Mouse (Mus musculus): ENCODE results near the gene Cntn5. TPM values are rescaled to one million over a fixed set of nuclear protein-coding genes. Genes with fewer than 3 reads are reported as not detected.

The Cntn5 gene
- polyA plus RNA-seq, 1 experiment from 2014 or later = 30.9 TPM

DNA sequence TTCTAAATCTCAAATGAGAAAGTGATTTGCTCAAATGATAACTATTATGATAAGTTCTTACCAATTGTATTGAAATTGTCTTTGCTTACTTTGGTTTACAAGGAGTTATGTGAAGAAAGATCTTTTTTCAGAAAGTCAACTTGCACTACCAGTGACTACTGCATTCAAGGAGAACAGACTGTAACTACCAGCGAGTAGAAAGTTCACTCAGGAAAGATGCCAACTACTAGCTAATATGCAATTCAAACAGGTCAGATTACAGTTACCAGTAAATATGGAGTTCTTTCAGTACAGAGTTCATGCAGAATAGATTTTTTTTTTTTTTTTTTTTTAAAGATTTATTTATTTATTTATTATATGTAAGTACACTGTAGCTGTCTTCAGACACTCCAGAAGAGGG is 795.4 kb downstream of the Cntn5 start:
- no peaks in the 10 kb centered on the region for H3K4me1 ChIP-seq (ENCODE audit: control insufficient read depth, insufficient read depth, low read length)
- no peaks in the 10 kb centered on the region for H3K27me3 ChIP-seq (ENCODE audit: control insufficient read depth, insufficient read depth, low read length)
- H3K9me3 ChIP-seq (ENCODE audit: control insufficient read depth, low read length) = no peaks in the 10 kb centered on the region
- no peak overlapping the region for H3K27ac ChIP-seq (ENCODE audit: low read depth, low read length)
- no peak overlapping the region for H3K4me3 ChIP-seq (ENCODE audit: low read depth, low read length)
- H3K36me3 ChIP-seq (ENCODE audit: control insufficient read depth, insufficient read depth, low read length) = no peaks in the 10 kb centered on the region
- H3K4me2 ChIP-seq (ENCODE audit: low read depth, low read length) = no peak overlapping the region
- ATAC-seq (ENCODE audit: low read depth) = no peak
- 95% methylated on average over 1 of the region's 1 CpGs for WGBS
- H3K9ac ChIP-seq (replicated peaks; ENCODE audit: low read depth, low read length) = no peak overlapping the region

DNA sequence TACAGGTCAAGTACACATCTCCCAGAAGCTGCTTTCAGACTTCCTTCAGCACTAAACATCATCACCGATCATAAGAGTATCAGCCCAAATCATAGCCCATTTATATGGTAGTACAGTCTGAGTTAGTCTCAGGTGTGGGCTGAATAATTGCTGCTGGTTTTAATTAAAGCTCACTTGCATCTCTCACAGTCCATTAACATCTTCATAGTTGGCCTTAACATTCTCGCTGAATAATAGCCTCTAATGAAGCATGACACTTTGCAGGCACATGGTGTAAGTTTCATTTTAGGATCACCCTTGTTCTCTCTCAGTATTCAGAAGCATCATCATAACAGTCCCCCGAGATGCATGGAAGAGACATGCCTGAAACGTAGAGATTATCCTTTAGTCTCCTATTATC is 796.7 kb downstream of the Cntn5 start:
- ATAC-seq (ENCODE audit: low read depth) = no peak
- WGBS = 44% methylated on average over 4 of the region's 4 CpGs
- H3K27me3 ChIP-seq (ENCODE audit: control insufficient read depth, insufficient read depth, low read length) = no peaks in the 10 kb centered on the region
- H3K9ac ChIP-seq (replicated peaks; ENCODE audit: low read depth, low read length) = no peak overlapping the region
- H3K27ac ChIP-seq (ENCODE audit: low read depth, low read length) = no peak overlapping the region
- no peaks in the 10 kb centered on the region for H3K4me1 ChIP-seq (ENCODE audit: control insufficient read depth, insufficient read depth, low read length)
- no peaks in the 10 kb centered on the region for H3K36me3 ChIP-seq (ENCODE audit: control insufficient read depth, insufficient read depth, low read length)
- no peak overlapping the region for H3K4me2 ChIP-seq (ENCODE audit: low read depth, low read length)
- H3K4me3 ChIP-seq (ENCODE audit: low read depth, low read length) = no peak overlapping the region
- no peaks in the 10 kb centered on the region for H3K9me3 ChIP-seq (ENCODE audit: control insufficient read depth, low read length)

DNA sequence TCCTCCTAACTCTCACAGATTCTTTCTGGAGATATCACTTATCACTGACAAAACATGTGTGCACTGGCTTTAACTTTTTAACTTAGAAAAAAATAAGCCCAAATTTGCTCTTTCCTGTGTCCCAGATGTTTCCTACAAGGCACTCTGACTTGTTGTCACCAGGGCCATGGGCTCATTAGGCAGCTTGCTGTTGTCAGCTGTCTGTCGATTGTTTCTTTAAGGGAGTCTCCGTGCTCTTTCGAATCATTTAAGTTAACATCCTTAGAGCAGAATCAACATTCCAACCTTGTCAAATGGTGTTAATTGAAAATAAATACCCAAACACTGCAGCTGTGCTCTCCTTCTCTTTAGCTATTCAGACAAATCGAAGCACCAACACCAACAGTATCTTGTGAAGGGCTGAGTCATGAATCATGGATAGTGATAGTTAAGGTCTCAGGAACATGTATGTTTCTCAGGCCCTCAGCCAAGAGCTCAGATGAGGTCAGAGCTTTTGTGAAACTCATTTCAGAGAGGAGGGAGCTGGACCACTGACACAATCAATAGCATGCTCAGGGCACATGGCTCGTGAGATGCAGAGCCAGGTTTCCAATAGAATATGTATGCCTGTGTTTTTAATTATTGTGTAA is 802.6 kb downstream of the Cntn5 start:
- Histone ChIP-seq H3K27ac (ENCODE audit: low read depth, low read length) (no peak overlapping the region), H3K36me3 (ENCODE audit: control insufficient read depth, insufficient read depth, low read length) (no peaks in the 10 kb centered on the region), H3K4me3 (ENCODE audit: low read depth, low read length) (no peak overlapping the region), H3K4me2 (ENCODE audit: low read depth, low read length) (no peak overlapping the region), H3K4me1 (ENCODE audit: control insufficient read depth, insufficient read depth, low read length) (no peaks in the 10 kb centered on the region), H3K9ac (replicated peaks; ENCODE audit: low read depth, low read length) (no peak overlapping the region), H3K9me3 (ENCODE audit: control insufficient read depth, low read length) (no peaks in the 10 kb centered on the region), H3K27me3 (ENCODE audit: control insufficient read depth, insufficient read depth, low read length) (no peaks in the 10 kb centered on the region)
- WGBS = 66% methylated on average over 5 of the region's 5 CpGs
- ATAC-seq (ENCODE audit: low read depth) = no peak

DNA sequence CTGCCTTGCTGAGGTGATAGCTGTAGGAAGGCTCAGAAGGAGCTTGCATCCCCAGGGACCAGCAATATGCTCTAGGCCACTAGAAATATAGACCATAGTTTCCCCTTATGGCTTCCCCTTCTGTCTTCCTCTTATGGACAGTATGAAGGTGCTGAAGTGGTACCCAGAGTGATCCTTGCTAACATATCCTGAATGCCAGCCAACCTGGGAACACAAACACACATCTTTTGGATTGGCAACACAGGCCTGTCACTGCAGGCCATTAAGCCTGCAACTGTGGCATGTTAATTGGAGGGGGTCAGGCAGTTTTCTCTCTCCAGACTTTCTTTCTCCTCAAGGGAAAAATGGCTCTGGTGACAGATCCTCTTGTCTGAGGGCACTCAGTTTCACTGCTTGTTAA is 828.3 kb downstream of the Cntn5 start:
- Histone ChIP-seq H3K36me3 (ENCODE audit: control insufficient read depth, insufficient read depth, low read length) (no peaks in the 10 kb centered on the region), H3K4me2 (ENCODE audit: low read depth, low read length) (no peak overlapping the region), H3K4me3 (ENCODE audit: low read depth, low read length) (no peak overlapping the region), H3K4me1 (ENCODE audit: control insufficient read depth, insufficient read depth, low read length) (no peaks in the 10 kb centered on the region), H3K27ac (ENCODE audit: low read depth, low read length) (no peak overlapping the region), H3K27me3 (ENCODE audit: control insufficient read depth, insufficient read depth, low read length) (no peaks in the 10 kb centered on the region), H3K9me3 (ENCODE audit: control insufficient read depth, low read length) (no peaks in the 10 kb centered on the region), H3K9ac (replicated peaks; ENCODE audit: low read depth, low read length) (no peak overlapping the region)
- ATAC-seq (ENCODE audit: low read depth) = no peak

DNA sequence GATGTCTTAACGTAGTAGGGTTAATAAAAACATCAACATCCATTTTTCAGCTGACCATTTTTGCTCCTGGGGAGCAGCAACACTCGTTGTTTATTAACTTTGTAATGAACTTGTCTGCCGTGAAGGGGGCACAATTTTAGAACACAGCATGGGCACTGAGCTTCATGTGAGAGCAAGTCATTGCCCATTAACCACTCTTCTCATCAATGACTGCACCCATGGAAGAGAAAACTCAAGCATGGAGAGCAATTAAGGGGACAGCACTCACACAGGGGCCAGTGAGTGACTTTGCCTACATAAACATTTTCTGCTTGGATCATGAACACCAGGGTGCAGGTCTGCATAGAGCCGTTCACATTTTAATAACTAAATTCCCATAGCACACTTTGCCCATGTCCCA is 831.2 kb downstream of the Cntn5 start:
- H3K36me3 ChIP-seq (ENCODE audit: control insufficient read depth, insufficient read depth, low read length) = no peaks in the 10 kb centered on the region
- H3K9ac ChIP-seq (replicated peaks; ENCODE audit: low read depth, low read length) = no peak overlapping the region
- no peaks in the 10 kb centered on the region for H3K27me3 ChIP-seq (ENCODE audit: control insufficient read depth, insufficient read depth, low read length)
- H3K4me3 ChIP-seq (ENCODE audit: low read depth, low read length) = no peak overlapping the region
- WGBS = 47% methylated on average over 4 of the region's 4 CpGs
- no peak overlapping the region for H3K4me2 ChIP-seq (ENCODE audit: low read depth, low read length)
- H3K9me3 ChIP-seq (ENCODE audit: control insufficient read depth, low read length) = no peaks in the 10 kb centered on the region
- no peaks in the 10 kb centered on the region for H3K4me1 ChIP-seq (ENCODE audit: control insufficient read depth, insufficient read depth, low read length)
- no peak overlapping the region for H3K27ac ChIP-seq (ENCODE audit: low read depth, low read length)
- ATAC-seq (ENCODE audit: low read depth) = no peak

DNA sequence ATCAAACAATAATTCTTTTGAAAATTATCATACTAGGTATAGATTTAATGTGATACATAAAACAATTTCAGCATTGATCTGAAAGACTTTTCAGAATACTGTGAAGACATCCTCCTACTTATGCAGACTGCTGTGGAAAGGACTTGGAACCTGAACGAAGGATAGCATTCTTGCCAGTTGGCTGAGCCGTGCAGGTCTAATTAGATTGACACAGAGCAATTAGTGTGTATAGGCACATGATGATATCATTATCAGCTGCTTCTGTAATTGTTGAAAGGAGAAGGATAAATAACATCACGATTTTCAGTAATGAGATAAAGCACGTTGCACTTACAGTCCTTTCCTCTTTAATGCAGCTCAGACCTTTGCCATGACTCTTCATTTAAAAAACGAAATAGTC is 831.7 kb downstream of the Cntn5 start:
- Histone ChIP-seq H3K4me2 (ENCODE audit: low read depth, low read length) (no peak overlapping the region), H3K36me3 (ENCODE audit: control insufficient read depth, insufficient read depth, low read length) (no peaks in the 10 kb centered on the region), H3K9ac (replicated peaks; ENCODE audit: low read depth, low read length) (no peak overlapping the region), H3K27me3 (ENCODE audit: control insufficient read depth, insufficient read depth, low read length) (no peaks in the 10 kb centered on the region), H3K9me3 (ENCODE audit: control insufficient read depth, low read length) (no peaks in the 10 kb centered on the region), H3K27ac (ENCODE audit: low read depth, low read length) (no peak overlapping the region), H3K4me1 (ENCODE audit: control insufficient read depth, insufficient read depth, low read length) (no peaks in the 10 kb centered on the region), H3K4me3 (ENCODE audit: low read depth, low read length) (no peak overlapping the region)
- no peak for ATAC-seq (ENCODE audit: low read depth)
- 68% methylated on average over 5 of the region's 5 CpGs for WGBS

DNA sequence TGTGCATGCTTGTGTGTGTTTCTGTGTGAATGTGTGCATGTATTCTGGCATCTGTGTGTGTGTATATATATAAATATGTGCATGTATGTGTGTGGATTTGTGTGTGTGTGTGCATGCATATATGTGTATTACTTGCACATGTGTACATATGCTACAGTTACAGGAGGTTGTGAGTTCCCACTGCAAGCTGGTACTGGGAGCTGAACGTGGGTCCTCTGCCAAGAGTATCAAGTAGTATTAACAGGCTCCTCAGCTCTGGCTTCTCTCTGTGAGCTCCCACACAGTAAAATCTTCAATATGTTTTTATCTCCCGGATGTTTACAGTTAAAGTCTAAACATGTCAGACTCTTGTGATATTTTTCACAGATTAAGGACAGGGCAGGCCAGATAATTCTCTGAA is 833.3 kb downstream of the Cntn5 start:
- Histone ChIP-seq H3K27me3 (ENCODE audit: control insufficient read depth, insufficient read depth, low read length) (no peaks in the 10 kb centered on the region), H3K4me1 (ENCODE audit: control insufficient read depth, insufficient read depth, low read length) (no peaks in the 10 kb centered on the region), H3K27ac (ENCODE audit: low read depth, low read length) (no peak overlapping the region), H3K4me2 (ENCODE audit: low read depth, low read length) (no peak overlapping the region), H3K9ac (replicated peaks; ENCODE audit: low read depth, low read length) (no peak overlapping the region), H3K9me3 (ENCODE audit: control insufficient read depth, low read length) (no peaks in the 10 kb centered on the region), H3K4me3 (ENCODE audit: low read depth, low read length) (no peak overlapping the region), H3K36me3 (ENCODE audit: control insufficient read depth, insufficient read depth, low read length) (no peaks in the 10 kb centered on the region)
- no peak for ATAC-seq (ENCODE audit: low read depth)
- 86% methylated on average over 2 of the region's 2 CpGs for WGBS

DNA sequence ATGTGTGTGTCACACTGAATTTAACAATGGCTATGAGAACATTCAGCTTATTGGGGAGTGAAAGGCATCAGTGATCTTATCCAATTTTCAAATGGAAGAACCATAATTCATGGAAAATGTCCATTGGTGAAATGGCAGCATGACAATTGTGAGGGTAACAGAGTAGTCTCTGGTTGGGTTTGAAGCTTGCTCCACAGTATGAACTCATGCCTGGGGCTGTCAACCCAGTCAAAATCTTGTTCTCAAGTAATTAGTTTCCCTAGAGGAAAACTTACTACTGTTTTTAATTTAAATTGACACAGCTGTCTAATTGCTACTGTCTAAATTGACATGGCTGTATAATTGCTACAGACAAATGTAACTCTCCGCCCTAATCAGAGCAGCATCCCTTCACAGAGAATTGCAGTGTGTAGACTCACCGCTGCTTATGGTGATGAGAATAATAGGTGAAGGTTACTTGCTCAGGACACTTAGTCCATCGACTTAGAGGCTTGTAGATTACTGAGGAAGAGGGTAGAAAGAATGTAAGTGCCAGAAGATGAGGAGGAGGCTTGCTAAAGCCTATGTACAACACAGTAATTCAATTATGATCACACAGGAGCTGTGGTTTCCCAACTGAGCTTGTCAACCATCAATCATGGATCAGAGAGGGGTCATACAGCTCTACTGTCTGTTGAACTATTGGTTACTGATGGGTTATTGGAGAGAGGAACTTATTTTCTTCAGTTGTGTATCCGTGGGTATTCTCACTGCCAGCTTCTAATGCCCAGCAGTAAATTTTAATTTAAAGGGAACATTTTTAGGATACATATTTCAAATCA is 859.4 kb downstream of the Cntn5 start:
- H3K9ac ChIP-seq (replicated peaks; ENCODE audit: low read depth, low read length) = no peak overlapping the region
- no peak overlapping the region for H3K27ac ChIP-seq (ENCODE audit: low read depth, low read length)
- no peaks in the 10 kb centered on the region for H3K27me3 ChIP-seq (ENCODE audit: control insufficient read depth, insufficient read depth, low read length)
- H3K36me3 ChIP-seq (ENCODE audit: control insufficient read depth, insufficient read depth, low read length) = no peaks in the 10 kb centered on the region
- H3K9me3 ChIP-seq (ENCODE audit: control insufficient read depth, low read length) = no peaks in the 10 kb centered on the region
- 51% methylated on average over 4 of the region's 4 CpGs for WGBS
- H3K4me2 ChIP-seq (ENCODE audit: low read depth, low read length) = no peak overlapping the region
- no peak overlapping the region for H3K4me3 ChIP-seq (ENCODE audit: low read depth, low read length)
- peak; percentile 79 for ATAC-seq (ENCODE audit: low read depth)
- H3K4me1 ChIP-seq (ENCODE audit: control insufficient read depth, insufficient read depth, low read length) = no peaks in the 10 kb centered on the region

DNA sequence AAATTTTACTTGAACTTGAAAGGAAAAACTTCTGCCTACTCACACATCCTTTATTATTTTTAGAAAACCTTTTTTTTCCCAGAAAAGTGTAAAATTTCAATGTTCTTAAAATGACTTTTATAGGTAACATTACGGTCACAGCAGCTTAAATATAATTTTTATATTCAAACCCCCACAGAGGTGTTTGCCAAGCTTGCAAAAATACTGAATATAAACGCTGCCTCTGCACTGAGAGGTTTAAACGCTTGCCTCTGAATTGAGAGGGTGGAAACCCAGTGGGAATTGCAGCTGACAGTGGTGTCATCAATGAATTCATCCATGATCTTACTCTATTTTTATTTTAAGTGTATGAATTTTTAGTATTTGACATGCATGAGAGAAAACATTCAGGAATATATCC is 861.6 kb downstream of the Cntn5 start:
- no peak overlapping the region for H3K4me3 ChIP-seq (ENCODE audit: low read depth, low read length)
- no peak overlapping the region for H3K9ac ChIP-seq (replicated peaks; ENCODE audit: low read depth, low read length)
- no peak for ATAC-seq (ENCODE audit: low read depth)
- no peak overlapping the region for H3K27ac ChIP-seq (ENCODE audit: low read depth, low read length)
- H3K27me3 ChIP-seq (ENCODE audit: control insufficient read depth, insufficient read depth, low read length) = no peaks in the 10 kb centered on the region
- H3K4me2 ChIP-seq (ENCODE audit: low read depth, low read length) = no peak overlapping the region
- no peaks in the 10 kb centered on the region for H3K4me1 ChIP-seq (ENCODE audit: control insufficient read depth, insufficient read depth, low read length)
- no peaks in the 10 kb centered on the region for H3K36me3 ChIP-seq (ENCODE audit: control insufficient read depth, insufficient read depth, low read length)
- H3K9me3 ChIP-seq (ENCODE audit: control insufficient read depth, low read length) = no peaks in the 10 kb centered on the region
- WGBS = 57% methylated on average over 3 of the region's 3 CpGs
